Mouse (Mus musculus): ENCODE data around the gene Nop9. TPM values are rescaled to one million over a fixed set of nuclear protein-coding genes. Genes with fewer than 3 reads are reported as not detected.

Nop9 gene
- total RNA-seq, 2 experiments from 2014 or later: 26.5 to 27.8 TPM

Other genes starting within 250 kb of the Nop9 start
Only the 30 nearest of the 35 such genes appear.
- 32.6 and 45.9 TPM in 2 replicates for gene Dcaf11, start 185.7 kb upstream of the Nop9 start, total RNA-seq (2015)
- 61.1 and 69.1 TPM in 2 replicates for gene Dcaf11, start 185.7 kb upstream of the Nop9 start, total RNA-seq (2017)
- gene A730061H03Rik, start 185.3 kb upstream of the Nop9 start, total RNA-seq (2015): 1.5 and 4.6 TPM in 2 replicates
- 3.3 and 8.2 TPM in 2 replicates for gene A730061H03Rik, start 185.3 kb upstream of the Nop9 start, total RNA-seq (2017)
- 0.81 TPM in 1 of 2 replicates, not detected in the other for gene Fitm1, start 170.1 kb upstream of the Nop9 start, total RNA-seq (2015)
- 0.20 and 1.00 TPM in 2 replicates for gene Fitm1, start 170.1 kb upstream of the Nop9 start, total RNA-seq (2017)
- 899 and 931 TPM in 2 replicates for gene Psme1, start 167.6 kb upstream of the Nop9 start, total RNA-seq (2015)
- gene Psme1, start 167.6 kb upstream of the Nop9 start, total RNA-seq (2017): 334 and 421 TPM in 2 replicates
- gene Emc9, start 160.4 kb upstream of the Nop9 start, total RNA-seq (2015): 5.1 and 5.5 TPM in 2 replicates
- gene Emc9, start 160.4 kb upstream of the Nop9 start, total RNA-seq (2017): 6.9 and 9.7 TPM in 2 replicates
- gene Psme2, start 154.6 kb upstream of the Nop9 start, total RNA-seq (2015): 374 and 388 TPM in 2 replicates
- 269 and 370 TPM in 2 replicates for gene Psme2, start 154.6 kb upstream of the Nop9 start, total RNA-seq (2017)
- gene Rnf31, start 154.0 kb upstream of the Nop9 start, total RNA-seq (2015): 23.5 and 34.4 TPM in 2 replicates
- 10.5 and 11.3 TPM in 2 replicates for gene Rnf31, start 154.0 kb upstream of the Nop9 start, total RNA-seq (2017)
- 20.6 and 24.8 TPM in 2 replicates for gene Irf9, start 142.1 kb upstream of the Nop9 start, total RNA-seq (2015)
- gene Irf9, start 142.1 kb upstream of the Nop9 start, total RNA-seq (2017): 28.2 and 31.3 TPM in 2 replicates
- 3.5 and 9.5 TPM in 2 replicates for gene Rec8, start 127.7 kb upstream of the Nop9 start, total RNA-seq (2015)
- gene Rec8, start 127.7 kb upstream of the Nop9 start, total RNA-seq (2017): 0.87 and 4.6 TPM in 2 replicates
- gene Ipo4, start 109.7 kb upstream of the Nop9 start, total RNA-seq (2015): 28.3 and 31.0 TPM in 2 replicates
- gene Ipo4, start 109.7 kb upstream of the Nop9 start, total RNA-seq (2017): 12.6 and 19.2 TPM in 2 replicates
- 6.7 and 8.5 TPM in 2 replicates for gene Gm49378, start 107.8 kb upstream of the Nop9 start, total RNA-seq (2015)
- 1.5 and 4.9 TPM in 2 replicates for gene Gm49378, start 107.8 kb upstream of the Nop9 start, total RNA-seq (2017)
- 35.8 and 39.1 TPM in 2 replicates for gene Tm9sf1, start 101.9 kb upstream of the Nop9 start, total RNA-seq (2015)
- gene Tm9sf1, start 101.9 kb upstream of the Nop9 start, total RNA-seq (2017): 47.3 and 56.1 TPM in 2 replicates
- 0.37 and 0.62 TPM in 2 replicates for gene Tssk4, start 95.5 kb upstream of the Nop9 start, total RNA-seq (2015)
- 0.08 and 0.88 TPM in 2 replicates for gene Tssk4, start 95.5 kb upstream of the Nop9 start, total RNA-seq (2017)
- 19.3 and 21.4 TPM in 2 replicates for gene Mdp1, start 85.2 kb upstream of the Nop9 start, total RNA-seq (2015)
- gene Mdp1, start 85.2 kb upstream of the Nop9 start, total RNA-seq (2017): 21.7 and 22.4 TPM in 2 replicates
- 29.4 and 36.0 TPM in 2 replicates for gene Gmpr2, start 73.8 kb upstream of the Nop9 start, total RNA-seq (2015)
- gene Gmpr2, start 73.8 kb upstream of the Nop9 start, total RNA-seq (2017): 38.1 and 39.5 TPM in 2 replicates
- 491 and 506 TPM in 2 replicates for gene Nedd8, start 73.6 kb upstream of the Nop9 start, total RNA-seq (2015)
- gene Nedd8, start 73.6 kb upstream of the Nop9 start, total RNA-seq (2017): 258 and 288 TPM in 2 replicates
- 19.4 and 23.1 TPM in 2 replicates for gene Tinf2, start 63.9 kb upstream of the Nop9 start, total RNA-seq (2015)
- gene Tinf2, start 63.9 kb upstream of the Nop9 start, total RNA-seq (2017): 17.7 and 26.3 TPM in 2 replicates
- 0.35 and 0.61 TPM in 2 replicates for gene Tgm1, start 31.8 kb upstream of the Nop9 start, total RNA-seq (2015)
- gene Tgm1, start 31.8 kb upstream of the Nop9 start, total RNA-seq (2017): 0.20 and 1.1 TPM in 2 replicates
- gene Rabggta, start 23.4 kb upstream of the Nop9 start, total RNA-seq (2015): 8.7 and 14.0 TPM in 2 replicates
- gene Rabggta, start 23.4 kb upstream of the Nop9 start, total RNA-seq (2017): 12.6 and 14.0 TPM in 2 replicates
- 45.7 and 50.9 TPM in 2 replicates for gene Dhrs1, start within 50 bp of the Nop9 start, total RNA-seq (2015)
- gene Dhrs1, start within 50 bp of the Nop9 start, total RNA-seq (2017): 11.5 and 30.2 TPM in 2 replicates
- gene Cideb, start 12.8 kb downstream of the Nop9 start, total RNA-seq (2015): 0.20 and 0.77 TPM in 2 replicates
- gene Cideb, start 12.8 kb downstream of the Nop9 start, total RNA-seq (2017): 0.51 TPM in 1 of 2 replicates, not detected in the other
- gene Ltb4r2, start 15.7 kb downstream of the Nop9 start, total RNA-seq (2015): 0.39 and 0.44 TPM in 2 replicates
- gene Ltb4r2, start 15.7 kb downstream of the Nop9 start, total RNA-seq (2017): 0.47 and 0.62 TPM in 2 replicates
- gene Ltb4r1, start 20.3 kb downstream of the Nop9 start, total RNA-seq (2015): 18.5 and 19.9 TPM in 2 replicates
- 31.4 and 42.4 TPM in 2 replicates for gene Ltb4r1, start 20.3 kb downstream of the Nop9 start, total RNA-seq (2017)
- 0.05 TPM in 1 of 2 replicates, not detected in the other for gene Adcy4, start 38.4 kb downstream of the Nop9 start, total RNA-seq (2015)
- gene Adcy4, start 38.4 kb downstream of the Nop9 start, total RNA-seq (2017): not detected in 2 replicates
- 116 and 152 TPM in 2 replicates for gene Ripk3, start 43.2 kb downstream of the Nop9 start, total RNA-seq (2015)
- 25.3 and 49.9 TPM in 2 replicates for gene Ripk3, start 43.2 kb downstream of the Nop9 start, total RNA-seq (2017)
- gene Nfatc4, start 77.5 kb downstream of the Nop9 start, total RNA-seq (2015): not detected in 2 replicates
- gene Nfatc4, start 77.5 kb downstream of the Nop9 start, total RNA-seq (2017): not detected in 2 replicates
- 2.8 and 3.9 TPM in 2 replicates for gene Nynrin, start 108.3 kb downstream of the Nop9 start, total RNA-seq (2015)
- gene Nynrin, start 108.3 kb downstream of the Nop9 start, total RNA-seq (2017): 1.9 and 2.7 TPM in 2 replicates
- 0.17 TPM in 1 of 2 replicates, not detected in the other for gene Cbln3, start 138.7 kb downstream of the Nop9 start, total RNA-seq (2015)
- gene Cbln3, start 138.7 kb downstream of the Nop9 start, total RNA-seq (2017): 0.07 TPM in 1 of 2 replicates, not detected in the other
- 4.6 and 6.1 TPM in 2 replicates for gene Khnyn, start 139.3 kb downstream of the Nop9 start, total RNA-seq (2015)
- 14.3 and 15.3 TPM in 2 replicates for gene Khnyn, start 139.3 kb downstream of the Nop9 start, total RNA-seq (2017)
- gene Sdr39u1, start 154.6 kb downstream of the Nop9 start, total RNA-seq (2015): 11.7 and 18.2 TPM in 2 replicates
- 4.2 and 6.9 TPM in 2 replicates for gene Sdr39u1, start 154.6 kb downstream of the Nop9 start, total RNA-seq (2017)